Mouse (Mus musculus): Measurements from ENCODE around the gene Trim43b.
"Not testable (repeated sequence)": the region's sequence is repeated elsewhere in the genome, so short reads cannot be mapped to it uniquely, and the experiment has no call there.

DNA sequence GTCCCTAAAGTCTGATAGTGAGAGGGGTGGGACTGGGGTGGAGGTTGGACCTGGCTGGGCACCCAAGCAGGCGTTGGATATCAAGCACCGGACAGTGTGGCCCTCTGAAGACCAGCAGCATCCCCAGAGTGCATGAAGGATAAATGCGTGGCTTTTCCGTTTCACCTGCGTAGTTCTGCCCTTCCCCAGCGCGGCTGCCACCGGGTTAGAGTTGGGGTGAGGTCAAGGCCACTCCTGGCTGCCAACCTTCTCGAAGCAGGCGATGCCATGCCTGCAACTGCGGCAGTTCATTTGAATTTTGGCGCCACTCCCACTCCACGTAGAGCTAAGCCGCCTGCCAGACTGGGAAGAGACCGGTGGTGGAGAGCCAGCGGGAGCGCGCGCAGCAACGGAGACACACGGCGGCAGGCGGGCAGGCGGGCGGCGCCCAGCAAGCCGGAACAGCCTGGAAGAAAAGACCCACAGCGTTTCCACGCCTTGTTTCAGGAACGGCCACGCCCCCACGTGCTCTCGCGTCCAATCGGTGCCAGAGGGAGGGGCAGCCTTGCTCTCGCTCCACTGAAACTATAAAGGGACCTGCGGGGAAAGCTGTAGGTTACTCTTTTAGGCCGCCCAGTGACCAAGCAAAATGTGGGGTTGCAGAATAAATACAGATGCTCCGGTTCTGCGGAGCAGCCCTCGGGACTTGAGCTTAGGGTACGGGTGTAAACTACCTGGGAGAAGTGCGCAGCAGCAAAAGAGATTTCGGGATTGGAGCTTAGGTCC lies 26.1 kb downstream of the Trim43b start:
- not testable (repeated sequence) for TF ChIP-seq CTCF (conservative IDR thresholded peaks at IDR 0.05; ENCODE audit: low read length); NANOG (IDR thresholded peaks at IDR 0.05; ENCODE audit: borderline replicate concordance, low read length)
